Mouse (Mus musculus) inflammation-experienced regulatory T-cells, adult 6 months (primary cell): Measurements from ENCODE around the gene Gpr179. TPM values are rescaled to one million over a fixed set of nuclear protein-coding genes. Genes with fewer than 3 reads are reported as not detected.

Experiments used
- ATAC-seq: one replicate; pipeline ENCODE4 v1.8.0; 2017
- polyA plus RNA-seq, 3 experiments: library from polyadenylated mRNA; unstranded; fragments of 100-300 nt; shearing (Covaris generic); gene quantifications; one replicate each; pipeline ENCODE4 v1.2.1; 2017

Gene Gpr179
- polyA plus RNA-seq = under 1 TPM; 0.18 to 0.37 (median 0.27) TPM

GRCm38 (mm10) chr11:97352027-97352684, at the start of gene Gpr179:
Gene Gpr179 (minus strand): TSS chr11:97352077.
- no peak for ATAC-seq

GRCm38 (mm10) chr11:97401082-97401481, 49.2 kb upstream of the Gpr179 start:
- no peak for ATAC-seq

- peak; percentile 87 for ATAC-seq
These were observed 48.3 kb upstream of the Gpr179 start for GRCm38 (mm10) chr11:97399958-97400710.

GRCm38 (mm10) chr11:97398506-97398905, 46.6 kb upstream of the Gpr179 start:
- no peak for ATAC-seq

GRCm38 (mm10) chr11:97394146-97394545, 42.3 kb upstream of the Gpr179 start:
- no peak for ATAC-seq

GRCm38 (mm10) chr11:97393658-97394057, 41.8 kb upstream of the Gpr179 start:
- no peak for ATAC-seq

GRCm38 (mm10) chr11:97389127-97389526, 37.2 kb upstream of the Gpr179 start:
- no peak for ATAC-seq

- ATAC-seq = no peak
These were observed 35.9 kb upstream of the Gpr179 start for GRCm38 (mm10) chr11:97387811-97388210.

- ATAC-seq = no peak
These were observed 31.9 kb upstream of the Gpr179 start for GRCm38 (mm10) chr11:97383764-97384163.

- ATAC-seq = no peak
These were observed 31.1 kb upstream of the Gpr179 start for GRCm38 (mm10) chr11:97383017-97383416.

GRCm38 (mm10) chr11:97380036-97380435, 28.2 kb upstream of the Gpr179 start:
- no peak for ATAC-seq

- ATAC-seq = no peak
These were observed 21.5 kb upstream of the Gpr179 start for GRCm38 (mm10) chr11:97373402-97373801.

GRCm38 (mm10) chr11:97372159-97372864, 20.4 kb upstream of the Gpr179 start:
- no peak for ATAC-seq

GRCm38 (mm10) chr11:97370329-97371091, 18.6 kb upstream of the Gpr179 start:
- no peak for ATAC-seq

GRCm38 (mm10) chr11:97368501-97368900, 16.6 kb upstream of the Gpr179 start:
- no peak for ATAC-seq

GRCm38 (mm10) chr11:97365556-97365955, 13.7 kb upstream of the Gpr179 start:
- no peak for ATAC-seq

- no peak for ATAC-seq
These were observed 11.7 kb upstream of the Gpr179 start for GRCm38 (mm10) chr11:97363644-97363995.

- ATAC-seq = peak; percentile 6
These were observed 11.2 kb upstream of the Gpr179 start for GRCm38 (mm10) chr11:97362943-97363643.

GRCm38 (mm10) chr11:97362649-97362942, 10.7 kb upstream of the Gpr179 start:
- no peak for ATAC-seq

- peak; percentile 86 for ATAC-seq
These were observed 10.2 kb upstream of the Gpr179 start, which contains the start of gene Socs7 for GRCm38 (mm10) chr11:97361948-97362648. Gene Socs7 (plus strand): TSS chr11:97362551.

- ATAC-seq = peak; percentile 61
These were observed 5.8 kb upstream of the Gpr179 start for GRCm38 (mm10) chr11:97357663-97358062.

GRCm38 (mm10) chr11:97355247-97355646, 3.4 kb upstream of the Gpr179 start:
- ATAC-seq = no peak
